Mouse (Mus musculus): ENCODE data around the gene Nos2. TPM values are rescaled to one million over a fixed set of nuclear protein-coding genes. Genes with fewer than 3 reads are reported as not detected.
A peak's percentile ranks its signal among the peaks of the same experiment; 100 is the strongest.

The Nos2 gene
- total and polyA plus RNA-seq, 2 experiments: under 0.01 to 0.02 TPM

- 86% methylated on average over 5 of the region's 5 CpGs for WGBS
- Histone ChIP-seq H3K4me3 (ENCODE audit: insufficient read depth, low read depth, low read length) (no peak overlapping the region), H3K9ac (ENCODE audit: low read depth, low read length) (no peak overlapping the region), H3K27me3 (ENCODE audit: control insufficient read depth, insufficient read depth, low read length) (no peaks in the 10 kb centered on the region), H3K4me1 (ENCODE audit: control insufficient read depth, insufficient read depth, low read length) (no peaks in the 10 kb centered on the region), H3K79me2 (ENCODE audit: control insufficient read depth, insufficient read depth, low read length) (no peaks in the 10 kb centered on the region), H3K36me3 (ENCODE audit: control insufficient read depth, insufficient read depth, low read length) (peaks cover 28% of the 10 kb centered on the region), H3K27ac (replicated peaks; ENCODE audit: insufficient read depth, low read depth, low read length) (no peak overlapping the region)
- TF ChIP-seq POLR2A (IDR thresholded peaks at IDR 0.05; ENCODE audit: extremely low read depth, insufficient read depth, low read length): no peak
- no peak for TF ChIP-seq CTCF (IDR thresholded peaks at IDR 0.05; ENCODE audit: low read depth, low read length)
- DNase-seq (ENCODE audit: extremely low read depth, low read depth, low spot score): no peak
Observed at GRCm38 (mm10) chr11:78961221-78961620, 40.6 kb downstream of the Nos2 start.

- no peak overlapping the region for H3K4me3 ChIP-seq (ENCODE audit: insufficient read depth, low read depth, low read length)
- H3K79me2 ChIP-seq (ENCODE audit: control insufficient read depth, insufficient read depth, low read length): no peaks in the 10 kb centered on the region
- 38% methylated on average over 4 of the region's 4 CpGs for WGBS
- H3K27ac ChIP-seq (replicated peaks; ENCODE audit: insufficient read depth, low read depth, low read length): no peak overlapping the region
- TF ChIP-seq CTCF (IDR thresholded peaks at IDR 0.05; ENCODE audit: low read depth, low read length): peak; percentile 46
- TF ChIP-seq POLR2A (IDR thresholded peaks at IDR 0.05; ENCODE audit: extremely low read depth, insufficient read depth, low read length): no peak
- H3K4me1 ChIP-seq (ENCODE audit: control insufficient read depth, insufficient read depth, low read length): no peaks in the 10 kb centered on the region; the same call in 1 of the 2 replicates
- no peak overlapping the region for H3K9ac ChIP-seq (ENCODE audit: low read depth, low read length)
- peaks cover 86% of the 10 kb centered on the region for H3K36me3 ChIP-seq (ENCODE audit: control insufficient read depth, insufficient read depth, low read length)
- peak; percentile 43 for DNase-seq (ENCODE audit: extremely low read depth, low read depth, low spot score)
- H3K27me3 ChIP-seq (ENCODE audit: control insufficient read depth, insufficient read depth, low read length): no peaks in the 10 kb centered on the region
Observed at GRCm38 (mm10) chr11:78967371-78967770, 46.8 kb downstream of the Nos2 start.

DNA sequence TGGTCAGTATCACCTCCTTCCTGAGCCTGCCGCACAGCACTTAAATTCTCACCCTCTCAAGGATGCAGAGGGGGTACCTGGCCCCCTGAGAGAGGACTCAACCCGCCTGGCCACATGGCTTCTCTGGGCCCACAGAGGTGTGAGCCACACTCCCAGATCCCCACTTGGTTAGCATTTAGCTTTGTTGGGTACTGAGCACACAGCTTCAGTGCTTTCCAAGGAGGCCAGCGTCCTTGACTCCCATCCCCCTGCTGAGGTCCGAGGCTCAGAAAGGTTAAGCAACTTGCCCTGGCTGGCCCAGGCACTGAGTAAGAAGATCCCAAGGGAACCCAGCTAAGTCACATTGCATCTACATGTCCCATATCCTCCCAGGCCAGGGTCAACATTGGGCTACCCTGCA lies 47.5 kb downstream of the Nos2 start:
- Histone ChIP-seq H3K9ac (ENCODE audit: low read depth, low read length) (no peak overlapping the region), H3K4me3 (ENCODE audit: insufficient read depth, low read depth, low read length) (no peak overlapping the region), H3K27ac (replicated peaks; ENCODE audit: insufficient read depth, low read depth, low read length) (no peak overlapping the region), H3K27me3 (ENCODE audit: control insufficient read depth, insufficient read depth, low read length) (no peaks in the 10 kb centered on the region), H3K4me1 (ENCODE audit: control insufficient read depth, insufficient read depth, low read length) (peaks cover 3% of the 10 kb centered on the region), H3K79me2 (ENCODE audit: control insufficient read depth, insufficient read depth, low read length) (no peaks in the 10 kb centered on the region), H3K36me3 (ENCODE audit: control insufficient read depth, insufficient read depth, low read length) (peaks cover 88% of the 10 kb centered on the region)
- TF ChIP-seq CTCF (IDR thresholded peaks at IDR 0.05; ENCODE audit: low read depth, low read length) (no peak), POLR2A (IDR thresholded peaks at IDR 0.05; ENCODE audit: extremely low read depth, insufficient read depth, low read length) (no peak)
- DNase-seq (ENCODE audit: extremely low read depth, low read depth, low spot score): no peak
- 68% methylated on average over 4 of the region's 4 CpGs for WGBS

- Histone ChIP-seq H3K4me3 (ENCODE audit: insufficient read depth, low read depth, low read length) (no peak overlapping the region), H3K4me1 (ENCODE audit: control insufficient read depth, insufficient read depth, low read length) (peaks cover 11% of the 10 kb centered on the region), H3K27me3 (ENCODE audit: control insufficient read depth, insufficient read depth, low read length) (no peaks in the 10 kb centered on the region), H3K27ac (replicated peaks; ENCODE audit: insufficient read depth, low read depth, low read length) (no peak overlapping the region), H3K9ac (ENCODE audit: low read depth, low read length) (no peak overlapping the region), H3K36me3 (ENCODE audit: control insufficient read depth, insufficient read depth, low read length) (peaks cover 90% of the 10 kb centered on the region), H3K79me2 (ENCODE audit: control insufficient read depth, insufficient read depth, low read length) (0 out of 2 replicates have a peak, but pooled peaks cover 7% of the 10 kb centered on the region)
- peak; percentile 55 for DNase-seq (ENCODE audit: extremely low read depth, low read depth, low spot score)
- TF ChIP-seq POLR2A (IDR thresholded peaks at IDR 0.05; ENCODE audit: extremely low read depth, insufficient read depth, low read length) (no peak), CTCF (IDR thresholded peaks at IDR 0.05; ENCODE audit: low read depth, low read length) (no peak)
- 51% methylated on average over 8 of the region's 8 CpGs for WGBS
Observed at GRCm38 (mm10) chr11:78971096-78971495, 50.5 kb downstream of the Nos2 start.

GRCm38 (mm10) chr11:78971746-78972145 lies 51.2 kb downstream of the Nos2 start:
- Histone ChIP-seq H3K27ac (replicated peaks; ENCODE audit: insufficient read depth, low read depth, low read length) (no peak overlapping the region), H3K9ac (ENCODE audit: low read depth, low read length) (no peak overlapping the region)
- DNase-seq (ENCODE audit: extremely low read depth, low read depth, low spot score): no peak

DNA sequence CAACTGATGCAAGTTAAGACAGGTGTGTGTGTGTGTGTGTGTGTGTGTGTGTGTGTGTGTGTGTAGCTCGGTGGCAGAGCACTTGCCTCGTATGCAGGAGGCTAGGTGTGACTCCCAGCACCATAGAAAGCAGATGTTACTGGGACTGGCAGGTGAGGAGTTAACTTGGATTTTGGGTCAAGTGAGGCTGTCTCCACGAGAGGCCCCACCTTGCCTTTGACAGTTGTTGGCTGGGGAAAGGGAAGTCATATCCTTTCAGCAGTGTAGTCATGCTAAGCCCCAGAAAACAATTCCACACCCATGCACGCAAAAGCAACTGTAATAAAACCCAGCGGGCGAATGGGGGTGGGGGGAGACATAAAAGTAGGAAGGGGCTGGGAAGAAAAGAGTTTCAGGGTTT lies 51.7 kb downstream of the Nos2 start:
- no peak for TF ChIP-seq POLR2A (IDR thresholded peaks at IDR 0.05; ENCODE audit: extremely low read depth, insufficient read depth, low read length)
- no peak for TF ChIP-seq CTCF (IDR thresholded peaks at IDR 0.05; ENCODE audit: low read depth, low read length)

More at GRCm38 (mm10) chr11:78971746-78972145, 51.2 kb downstream of the Nos2 start:
- Histone ChIP-seq H3K27me3 (ENCODE audit: control insufficient read depth, insufficient read depth, low read length) (no peaks in the 10 kb centered on the region), H3K4me3 (ENCODE audit: insufficient read depth, low read depth, low read length) (no peak overlapping the region), H3K36me3 (ENCODE audit: control insufficient read depth, insufficient read depth, low read length) (peaks cover 88% of the 10 kb centered on the region), H3K4me1 (ENCODE audit: control insufficient read depth, insufficient read depth, low read length) (peaks cover 11% of the 10 kb centered on the region), H3K79me2 (ENCODE audit: control insufficient read depth, insufficient read depth, low read length) (peaks cover 13% of the 10 kb centered on the region; the same call in 1 of the 2 replicates)
- WGBS: 92% methylated on average over 3 of the region's 3 CpGs
- no peak for TF ChIP-seq POLR2A (IDR thresholded peaks at IDR 0.05; ENCODE audit: extremely low read depth, insufficient read depth, low read length)
- TF ChIP-seq CTCF (IDR thresholded peaks at IDR 0.05; ENCODE audit: low read depth, low read length): no peak

More for the DNA sequence above, 51.7 kb downstream of the Nos2 start:
- Histone ChIP-seq H3K9ac (ENCODE audit: low read depth, low read length) (no peak overlapping the region), H3K4me3 (ENCODE audit: insufficient read depth, low read depth, low read length) (no peak overlapping the region), H3K27ac (replicated peaks; ENCODE audit: insufficient read depth, low read depth, low read length) (no peak overlapping the region), H3K27me3 (ENCODE audit: control insufficient read depth, insufficient read depth, low read length) (no peaks in the 10 kb centered on the region), H3K79me2 (ENCODE audit: control insufficient read depth, insufficient read depth, low read length) (peaks cover 18% of the 10 kb centered on the region; the same call in 1 of the 2 replicates), H3K36me3 (ENCODE audit: control insufficient read depth, insufficient read depth, low read length) (peaks cover 86% of the 10 kb centered on the region), H3K4me1 (ENCODE audit: control insufficient read depth, insufficient read depth, low read length) (peaks cover 13% of the 10 kb centered on the region)
- DNase-seq (ENCODE audit: extremely low read depth, low read depth, low spot score): no peak
- 73% methylated on average over 6 of the region's 6 CpGs for WGBS

All from liver, adult 2 months (tissue).